Mouse (Mus musculus) heart, adult 2 months (tissue): ENCODE results near the gene Adamtsl1.

ENCODE experiments used
- CTCF ChIP-seq: fragments of 200-600 bp; IDR thresholded peaks from 2 replicates; pipeline ENCODE4 v1.8.1; 2022; ENCODE audit warnings: antibody characterized with exemption, mild to moderate bottlenecking, moderate library complexity
- EP300 ChIP-seq: fragments of 200-500 bp; IDR thresholded peaks from 2 replicates; pipeline ENCODE4 v1.6.1; 2011; ENCODE audit warnings: low read depth, low read length, control low read depth; ENCODE audit not compliant: insufficient read depth
- POLR2A ChIP-seq: fragments of 200-500 bp; IDR thresholded peaks from 2 replicates; pipeline ENCODE4 v1.6.1; 2011; ENCODE audit warnings: mild to moderate bottlenecking, low read depth, low read length, control low read depth; ENCODE audit not compliant: insufficient read depth

DNA sequence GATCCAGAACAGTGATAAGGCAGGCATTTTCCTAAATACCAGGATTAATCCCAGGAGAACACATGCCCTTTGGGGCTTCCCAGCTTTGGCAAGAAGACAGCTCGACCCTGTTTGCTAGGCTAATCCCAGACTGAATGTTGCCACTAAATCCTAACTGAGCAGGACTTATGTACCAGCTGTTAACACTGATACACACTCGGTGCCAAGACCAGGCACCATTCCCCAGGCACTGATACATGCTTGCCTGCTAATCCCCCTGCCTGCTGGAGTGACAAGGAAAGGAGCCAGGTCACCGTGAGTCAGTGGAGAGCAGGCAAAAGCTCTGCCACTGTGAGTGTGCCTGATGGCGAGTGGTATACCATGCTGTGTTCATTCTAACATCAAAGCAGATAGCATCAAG lies 505.6 kb downstream of the Adamtsl1 start:
- TF ChIP-seq CTCF (no peak), POLR2A (no peak), EP300 (no peak)
